Mouse (Mus musculus) testis, adult 2 months (tissue): ENCODE data around the gene Angptl7. TPM values are rescaled to one million over a fixed set of nuclear protein-coding genes. Genes with fewer than 3 reads are reported as not detected.

Experiments used
- H3K27ac ChIP-seq: fragments of 200-500 bp; 2 replicates; pipeline ENCODE4 v1.5.1; 2012; ENCODE audit warnings: low read depth, low read length; ENCODE audit not compliant: control insufficient read depth, insufficient read depth
- H3K27me3 ChIP-seq: fragments of 200-500 bp; 2 replicates; pipeline ENCODE4 v1.6.1; 2012; ENCODE audit warnings: mild to moderate bottlenecking, low read length, moderate library complexity; ENCODE audit not compliant: control insufficient read depth, insufficient read depth
- H3K36me3 ChIP-seq: fragments of 200-500 bp; 2 replicates; pipeline ENCODE4 v1.6.1; 2012; ENCODE audit warnings: mild to moderate bottlenecking, low read length; ENCODE audit not compliant: control insufficient read depth, insufficient read depth
- H3K4me1 ChIP-seq: fragments of 200-500 bp; 2 replicates; pipeline ENCODE4 v1.6.1; 2012; ENCODE audit warnings: low read length; ENCODE audit not compliant: control insufficient read depth, insufficient read depth
- H3K4me3 ChIP-seq: fragments of 200-500 bp; 2 replicates; pipeline ENCODE4 v1.5.1; 2012; ENCODE audit warnings: low read depth, mild to moderate bottlenecking, low read length, moderate library complexity, mixed read lengths; ENCODE audit not compliant: control insufficient read depth
- CTCF ChIP-seq: fragments of 200-500 bp; IDR thresholded peaks from 2 replicates; pipeline ENCODE4 v1.5.1; 2012; ENCODE audit warnings: low read depth, mild to moderate bottlenecking, inconsistent platforms, low read length, moderate library complexity; ENCODE audit not compliant: control insufficient read depth, insufficient read depth, insufficient replicate concordance
- POLR2A ChIP-seq: fragments of 200-500 bp; IDR thresholded peaks from 2 replicates; pipeline ENCODE4 v1.6.1; 2012; ENCODE audit warnings: low read depth, mild to moderate bottlenecking, inconsistent platforms, low read length, moderate library complexity; ENCODE audit not compliant: control insufficient read depth
- polyA plus RNA-seq: library from polyadenylated mRNA; depleted of rRNA; stranded (reverse); fragments of >200 nt; gene quantifications from 2 replicates; pipeline ENCODE4 v1.2.3, GENCODE M21; 2012

Gene Angptl7
- polyA plus RNA-seq, 1 experiment: 11.0 TPM

GRCm38 (mm10) chr4:148495160-148495559 is 5.1 kb downstream of the Angptl7 start:
- Histone ChIP-seq H3K36me3 (peaks cover 3% of the 10 kb centered on the region), H3K4me3 (no peak overlapping the region), H3K4me1 (no peaks in the 10 kb centered on the region), H3K27ac (no peak overlapping the region), H3K27me3 (no peaks in the 10 kb centered on the region)
- no peak for TF ChIP-seq CTCF
- TF ChIP-seq POLR2A: no peak

- H3K4me3 ChIP-seq: no peak overlapping the region
- TF ChIP-seq CTCF (no peak), POLR2A (no peak)
- H3K4me1 ChIP-seq: no peaks in the 10 kb centered on the region
- H3K36me3 ChIP-seq: peaks cover 5% of the 10 kb centered on the region
- no peaks in the 10 kb centered on the region for H3K27me3 ChIP-seq
- H3K27ac ChIP-seq: no peak overlapping the region
Measured at GRCm38 (mm10) chr4:148491448-148491847, 8.8 kb downstream of the Angptl7 start.

- Histone ChIP-seq H3K36me3 (peaks cover 6% of the 10 kb centered on the region), H3K27me3 (no peaks in the 10 kb centered on the region), H3K4me3 (no peak overlapping the region), H3K4me1 (no peaks in the 10 kb centered on the region), H3K27ac (no peak overlapping the region)
- TF ChIP-seq POLR2A: no peak
- no peak for TF ChIP-seq CTCF
Measured at GRCm38 (mm10) chr4:148490502-148490901, 9.8 kb downstream of the Angptl7 start.

GRCm38 (mm10) chr4:148487841-148488240 is 12.4 kb downstream of the Angptl7 start:
- TF ChIP-seq CTCF (no peak), POLR2A (no peak)
- Histone ChIP-seq H3K4me3 (no peak overlapping the region), H3K27me3 (no peaks in the 10 kb centered on the region), H3K4me1 (no peaks in the 10 kb centered on the region), H3K36me3 (peaks cover 8% of the 10 kb centered on the region), H3K27ac (no peak overlapping the region)

- H3K4me3 ChIP-seq: no peak overlapping the region
- no peaks in the 10 kb centered on the region for H3K27me3 ChIP-seq
- no peaks in the 10 kb centered on the region for H3K4me1 ChIP-seq
- peaks cover 10% of the 10 kb centered on the region for H3K36me3 ChIP-seq
- TF ChIP-seq CTCF: no peak
- TF ChIP-seq POLR2A: no peak
- H3K27ac ChIP-seq: no peak overlapping the region
Measured at GRCm38 (mm10) chr4:148484511-148484910, 15.7 kb downstream of the Angptl7 start.

GRCm38 (mm10) chr4:148481557-148482168 is 18.6 kb downstream of the Angptl7 start:
- Histone ChIP-seq H3K4me3 (no peak overlapping the region), H3K27me3 (no peaks in the 10 kb centered on the region), H3K4me1 (no peaks in the 10 kb centered on the region), H3K27ac (no peak overlapping the region), H3K36me3 (peaks cover 7% of the 10 kb centered on the region)
- TF ChIP-seq CTCF (no peak), POLR2A (no peak)

GRCm38 (mm10) chr4:148480245-148480644 is 20.0 kb downstream of the Angptl7 start:
- TF ChIP-seq CTCF (no peak), POLR2A (no peak)
- no peaks in the 10 kb centered on the region for H3K4me1 ChIP-seq
- no peak overlapping the region for H3K27ac ChIP-seq
- no peak overlapping the region for H3K4me3 ChIP-seq
- no peaks in the 10 kb centered on the region for H3K27me3 ChIP-seq
- peaks cover 6% of the 10 kb centered on the region for H3K36me3 ChIP-seq

- Histone ChIP-seq H3K36me3 (peaks cover 3% of the 10 kb centered on the region), H3K4me3 (no peak overlapping the region), H3K27me3 (no peaks in the 10 kb centered on the region), H3K27ac (no peak overlapping the region), H3K4me1 (no peaks in the 10 kb centered on the region)
- TF ChIP-seq CTCF (no peak), POLR2A (no peak)
Measured at GRCm38 (mm10) chr4:148473496-148473895, 26.8 kb downstream of the Angptl7 start.
